Mouse (Mus musculus) midbrain, embryonic 10.5 days (tissue): ENCODE results near the gene Slc9a5. TPM values are rescaled to one million over a fixed set of nuclear protein-coding genes. Genes with fewer than 3 reads are reported as not detected.

Experiments
- DNase-seq: peaks from one replicate; pipeline ENCODE4 v3.0.0-alpha.2; 2017; ENCODE audit warnings: low spot score
- H3K27ac ChIP-seq: fragments of 300-500 bp; sonication (generic); replicated peaks from 2 replicates; pipeline ENCODE4 v1.5.1; 2016; ENCODE audit warnings: mild to moderate bottlenecking
- H3K27me3 ChIP-seq: fragments of 300-500 bp; sonication (generic); 2 replicates; pipeline ENCODE4 v1.6.1; 2016; ENCODE audit warnings: low read depth, mild to moderate bottlenecking; ENCODE audit not compliant: poor library complexity, severe bottlenecking
- H3K36me3 ChIP-seq: fragments of 300-500 bp; sonication (generic); 2 replicates; pipeline ENCODE4 v1.6.1; 2016; ENCODE audit warnings: mild to moderate bottlenecking, moderate library complexity
- H3K4me1 ChIP-seq: fragments of 300-500 bp; sonication (generic); 2 replicates; pipeline ENCODE4 v1.6.1; 2016
- H3K4me3 ChIP-seq: fragments of 300-500 bp; sonication (generic); 2 replicates; pipeline ENCODE4 v1.5.1; 2016; ENCODE audit warnings: mild to moderate bottlenecking, moderate library complexity
- H3K9me3 ChIP-seq: fragments of 300-500 bp; sonication (generic); replicated peaks from 2 replicates; pipeline ENCODE4 v1.6.1; 2016; ENCODE audit warnings: mild to moderate bottlenecking
- WGBS: fragments of 180-500 bp; shearing (Covaris S2); methylation state at CpG from one replicate; pipeline ENCODE4 v1.1.7; 2016; 5-methylcytosine and 5-hydroxymethylcytosine counted together
- polyA plus RNA-seq: library from polyadenylated mRNA; unstranded; fragments of >200 nt; fragmentation: Nextera tagmentation; extraction: Ambion mirVana; gene quantifications from 2 replicates; pipeline ENCODE4 v1.2.1, GENCODE M21; 2016

Gene Slc9a5
- 4.1 TPM in 2 replicates for polyA plus RNA-seq

GRCm38 (mm10) chr8:105348450-105349095 is at the start of gene Slc9a5:
Slc9a5 (plus strand) TSS chr8:105348843.
- WGBS: under 1% methylated on average over 34 of the region's 34 CpGs
- DNase-seq: peak; percentile 85
- Histone ChIP-seq H3K4me3 (peak within 1 kb of the TSS; percentile 76), H3K27ac (peak within 1 kb of the TSS; percentile 89), H3K4me1 (peaks cover 66% of the 10 kb centered on the region), H3K9me3 (no peaks in the 10 kb centered on the region), H3K27me3 (peaks cover 24% of the 10 kb centered on the region), H3K36me3 (peaks cover 5% of the 10 kb centered on the region; the same call in 1 of the 2 replicates)

GRCm38 (mm10) chr8:105299962-105300361 is 48.7 kb upstream of the Slc9a5 start:
- Histone ChIP-seq H3K4me3 (0 out of 2 replicates have a peak overlapping the region, but pooled peaks have one; percentile 14), H3K4me1 (peaks cover 23% of the 10 kb centered on the region), H3K27ac (no peak overlapping the region), H3K27me3 (no peaks in the 10 kb centered on the region), H3K9me3 (no peaks in the 10 kb centered on the region), H3K36me3 (peaks cover 65% of the 10 kb centered on the region)
- no peak for DNase-seq
- 95% methylated on average over 8 of the region's 8 CpGs for WGBS

- peaks cover 94% of the 10 kb centered on the region for H3K36me3 ChIP-seq
- 88% methylated on average over 8 of the region's 8 CpGs for WGBS
Observed at GRCm38 (mm10) chr8:105303396-105303795, 45.2 kb upstream of the Slc9a5 start.

GRCm38 (mm10) chr8:105303874-105304273 is 44.8 kb upstream of the Slc9a5 start:
- WGBS: 90% methylated on average over 9 of the region's 9 CpGs

More at GRCm38 (mm10) chr8:105303396-105303795, 45.2 kb upstream of the Slc9a5 start:
- peaks cover 23% of the 10 kb centered on the region for H3K4me1 ChIP-seq
- H3K27me3 ChIP-seq: no peaks in the 10 kb centered on the region
- DNase-seq: no peak
- no peak overlapping the region for H3K4me3 ChIP-seq
- no peaks in the 10 kb centered on the region for H3K9me3 ChIP-seq
- no peak overlapping the region for H3K27ac ChIP-seq

GRCm38 (mm10) chr8:105304325-105305210 is 44.1 kb upstream of the Slc9a5 start:
- H3K36me3 ChIP-seq: peaks cover 95% of the 10 kb centered on the region
- H3K27me3 ChIP-seq: no peaks in the 10 kb centered on the region
- H3K27ac ChIP-seq: no peak overlapping the region
- no peak overlapping the region for H3K4me3 ChIP-seq
- no peaks in the 10 kb centered on the region for H3K9me3 ChIP-seq
- WGBS: 89% methylated on average over 9 of the region's 9 CpGs
- no peak for DNase-seq
- H3K4me1 ChIP-seq: peaks cover 14% of the 10 kb centered on the region

More at GRCm38 (mm10) chr8:105303874-105304273, 44.8 kb upstream of the Slc9a5 start:
- Histone ChIP-seq H3K27ac (no peak overlapping the region), H3K4me1 (peaks cover 18% of the 10 kb centered on the region), H3K9me3 (no peaks in the 10 kb centered on the region), H3K27me3 (no peaks in the 10 kb centered on the region), H3K4me3 (no peak overlapping the region), H3K36me3 (peaks cover 94% of the 10 kb centered on the region)
- DNase-seq: no peak

GRCm38 (mm10) chr8:105305211-105306145 is 43.2 kb upstream of the Slc9a5 start, which contains the start of gene Elmo3:
Elmo3 (plus strand) TSS chr8:105305601.
- WGBS: 9% methylated on average over 30 of the region's 30 CpGs
- Histone ChIP-seq H3K36me3 (peaks cover 95% of the 10 kb centered on the region), H3K27ac (peak within 1 kb of the TSS; percentile 61), H3K4me1 (peaks cover 14% of the 10 kb centered on the region), H3K27me3 (no peaks in the 10 kb centered on the region), H3K4me3 (peak within 1 kb of the TSS; percentile 42), H3K9me3 (no peaks in the 10 kb centered on the region)
- peak; percentile 42 for DNase-seq

GRCm38 (mm10) chr8:105306146-105306691 is 42.4 kb upstream of the Slc9a5 start:
- Histone ChIP-seq H3K27me3 (no peaks in the 10 kb centered on the region), H3K4me1 (peaks cover 14% of the 10 kb centered on the region), H3K9me3 (no peaks in the 10 kb centered on the region), H3K4me3 (peak overlapping the region; percentile 42), H3K27ac (peak overlapping the region; percentile 61; the same call in 1 of the 2 replicates), H3K36me3 (peaks cover 93% of the 10 kb centered on the region)
- no peak for DNase-seq
- WGBS: 68% methylated on average over 5 of the region's 5 CpGs

GRCm38 (mm10) chr8:105307670-105308069 is 41.0 kb upstream of the Slc9a5 start:
- Histone ChIP-seq H3K27ac (no peak overlapping the region), H3K36me3 (peaks cover 93% of the 10 kb centered on the region)

GRCm38 (mm10) chr8:105308428-105308827 is 40.2 kb upstream of the Slc9a5 start:
- H3K4me3 ChIP-seq: no peak overlapping the region
- H3K4me1 ChIP-seq: peaks cover 14% of the 10 kb centered on the region
- H3K9me3 ChIP-seq: no peaks in the 10 kb centered on the region
- H3K27ac ChIP-seq: no peak overlapping the region
- no peak for DNase-seq
- WGBS: 95% methylated on average over 10 of the region's 10 CpGs
- no peaks in the 10 kb centered on the region for H3K27me3 ChIP-seq
- H3K36me3 ChIP-seq: peaks cover 93% of the 10 kb centered on the region

More at GRCm38 (mm10) chr8:105307670-105308069, 41.0 kb upstream of the Slc9a5 start:
- no peak for DNase-seq
- Histone ChIP-seq H3K9me3 (no peaks in the 10 kb centered on the region), H3K27me3 (no peaks in the 10 kb centered on the region), H3K4me3 (no peak overlapping the region), H3K4me1 (peaks cover 14% of the 10 kb centered on the region)
- 93% methylated on average over 13 of the region's 13 CpGs for WGBS

- peaks cover 93% of the 10 kb centered on the region for H3K36me3 ChIP-seq
- no peaks in the 10 kb centered on the region for H3K27me3 ChIP-seq
Observed at GRCm38 (mm10) chr8:105309142-105309847, 39.3 kb upstream of the Slc9a5 start.

GRCm38 (mm10) chr8:105310118-105310517 is 38.5 kb upstream of the Slc9a5 start:
- WGBS: 92% methylated on average over 8 of the region's 8 CpGs
- H3K4me1 ChIP-seq: peaks cover 17% of the 10 kb centered on the region
- no peaks in the 10 kb centered on the region for H3K27me3 ChIP-seq
- H3K4me3 ChIP-seq: no peak overlapping the region
- H3K9me3 ChIP-seq: no peaks in the 10 kb centered on the region
- H3K27ac ChIP-seq: no peak overlapping the region
- peaks cover 94% of the 10 kb centered on the region for H3K36me3 ChIP-seq
- DNase-seq: no peak

More at GRCm38 (mm10) chr8:105309142-105309847, 39.3 kb upstream of the Slc9a5 start:
- Histone ChIP-seq H3K4me3 (no peak overlapping the region), H3K9me3 (no peaks in the 10 kb centered on the region), H3K4me1 (peaks cover 18% of the 10 kb centered on the region), H3K27ac (no peak overlapping the region)
- WGBS: 83% methylated on average over 15 of the region's 15 CpGs
- DNase-seq: no peak
